Mouse (Mus musculus): ENCODE results near the gene Cst3. TPM values are rescaled to one million over a fixed set of nuclear protein-coding genes. Genes with fewer than 3 reads are reported as not detected.

The Cst3 gene
- polyA plus RNA-seq, 1 experiment from 2014 or later = 946 TPM

Other genes starting within 250 kb of the Cst3 start
- 40.9 and 42.0 TPM in 2 replicates for gene Nxt1, start 203.1 kb downstream of the Cst3 start, polyA plus RNA-seq (2015; fragmentation: Nextera tagmentation; extraction: Ambion mirVana)
- gene Gzf1, start 194.7 kb downstream of the Cst3 start, polyA plus RNA-seq (2015; fragmentation: Nextera tagmentation; extraction: Ambion mirVana) = 15.0 and 17.0 TPM in 2 replicates
- 96.5 and 98.0 TPM in 2 replicates for gene Napb, start 143.2 kb downstream of the Cst3 start, polyA plus RNA-seq (2015; fragmentation: Nextera tagmentation; extraction: Ambion mirVana)
- gene Cstl1, start 125.3 kb downstream of the Cst3 start, polyA plus RNA-seq (2015; fragmentation: Nextera tagmentation; extraction: Ambion mirVana) = not detected in 2 replicates
- gene Cst11, start 104.2 kb downstream of the Cst3 start, polyA plus RNA-seq (2015; fragmentation: Nextera tagmentation; extraction: Ambion mirVana) = not detected in 2 replicates
- gene 8030411F24Rik, start 93.7 kb downstream of the Cst3 start, polyA plus RNA-seq (2015; fragmentation: Nextera tagmentation; extraction: Ambion mirVana) = not detected in 2 replicates
- gene Cst12, start 86.3 kb downstream of the Cst3 start, polyA plus RNA-seq (2015; fragmentation: Nextera tagmentation; extraction: Ambion mirVana) = not detected in 2 replicates
- not detected in 2 replicates for gene Cst8, start 76.9 kb downstream of the Cst3 start, polyA plus RNA-seq (2015; fragmentation: Nextera tagmentation; extraction: Ambion mirVana)
- not detected in 2 replicates for gene Cst13, start 55.6 kb downstream of the Cst3 start, polyA plus RNA-seq (2015; fragmentation: Nextera tagmentation; extraction: Ambion mirVana)
- gene Cst9, start 40.5 kb downstream of the Cst3 start, polyA plus RNA-seq (2015; fragmentation: Nextera tagmentation; extraction: Ambion mirVana) = not detected in 2 replicates
- not detected in 2 replicates for gene 9230104L09Rik, start 10.7 kb downstream of the Cst3 start, polyA plus RNA-seq (2015; fragmentation: Nextera tagmentation; extraction: Ambion mirVana)
- not detected in 2 replicates for gene Gm1330, start 127.6 kb upstream of the Cst3 start, polyA plus RNA-seq (2015; fragmentation: Nextera tagmentation; extraction: Ambion mirVana)
- gene Gm10750, start 141.5 kb upstream of the Cst3 start, polyA plus RNA-seq (2015; fragmentation: Nextera tagmentation; extraction: Ambion mirVana) = not detected in 2 replicates